Mouse (Mus musculus) limb, embryonic 11.5 days (tissue): ENCODE measurements around the gene Gm21698. TPM values are rescaled to one million over a fixed set of nuclear protein-coding genes. Genes with fewer than 3 reads are reported as not detected.
"Not testable (repeated sequence)": the region's sequence is repeated elsewhere in the genome, so short reads cannot be mapped to it uniquely, and the experiment has no call there.

ENCODE experiments used
- ATAC-seq: fragments of 200-750 bp; cut with Nextera tagmentation; 2 replicates; pipeline ENCODE4 v1.8.0; 2017; ENCODE audit warnings: low read depth; ENCODE audit not compliant: insufficient number of reproducible peaks, low FRiP score, low TSS enrichment
- DNase-seq: peaks from one replicate; pipeline ENCODE4 v3.0.0-alpha.2; 2015; ENCODE audit warnings: low spot score
- H3K27ac ChIP-seq: fragments of 300-500 bp; sonication (generic); replicated peaks from 2 replicates; pipeline ENCODE4 v1.5.1; 2014; ENCODE audit warnings: low read depth, mild to moderate bottlenecking, low read length
- H3K27me3 ChIP-seq: fragments of 300-500 bp; sonication (generic); 2 replicates; pipeline ENCODE4 v1.6.1; 2014; ENCODE audit warnings: mild to moderate bottlenecking, low read length, mixed read lengths; ENCODE audit not compliant: control insufficient read depth, insufficient read depth
- H3K36me3 ChIP-seq: fragments of 300-500 bp; sonication (generic); 2 replicates; pipeline ENCODE4 v1.6.1; 2014; ENCODE audit warnings: mild to moderate bottlenecking, low read length, moderate library complexity, mixed read lengths; ENCODE audit not compliant: control insufficient read depth, insufficient read depth
- H3K4me1 ChIP-seq: fragments of 300-500 bp; sonication (generic); 2 replicates; pipeline ENCODE4 v1.6.1; 2014; ENCODE audit warnings: low read length, mixed read lengths; ENCODE audit not compliant: control insufficient read depth, insufficient read depth
- H3K4me2 ChIP-seq: fragments of 300-500 bp; sonication (generic); 2 replicates; pipeline ENCODE4 v1.6.1; 2014; ENCODE audit warnings: low read depth, mild to moderate bottlenecking, moderate library complexity; ENCODE audit not compliant: severe bottlenecking
- H3K4me3 ChIP-seq: fragments of 300-500 bp; sonication (generic); 2 replicates; pipeline ENCODE4 v1.5.1; 2014; ENCODE audit warnings: low read depth, low read length
- H3K9ac ChIP-seq: fragments of 300-500 bp; sonication (generic); 2 replicates; pipeline ENCODE4 v1.6.1; 2014; ENCODE audit warnings: mild to moderate bottlenecking, low read length
- H3K9me3 ChIP-seq: fragments of 300-500 bp; sonication (generic); 2 replicates; pipeline ENCODE4 v1.6.1; 2016; ENCODE audit warnings: low read length; ENCODE audit not compliant: control insufficient read depth
- WGBS: fragments of 180-500 bp; shearing (Covaris S2); extraction: QIAGEN DNeasy Blood & Tissue Kit; methylation state at CpG from one replicate; pipeline ENCODE4 v1.1.7; 2014; 5-methylcytosine and 5-hydroxymethylcytosine counted together
- polyA plus RNA-seq: library from polyadenylated mRNA; unstranded; fragments of >200 nt; fragmentation: Nextera tagmentation; extraction: Ambion mirVana; gene quantifications from 2 replicates; pipeline ENCODE4 v1.2.1, GENCODE M21; 2014

Gm21698 gene
- polyA plus RNA-seq, 1 experiment from 2014 or later = not detected

DNA sequence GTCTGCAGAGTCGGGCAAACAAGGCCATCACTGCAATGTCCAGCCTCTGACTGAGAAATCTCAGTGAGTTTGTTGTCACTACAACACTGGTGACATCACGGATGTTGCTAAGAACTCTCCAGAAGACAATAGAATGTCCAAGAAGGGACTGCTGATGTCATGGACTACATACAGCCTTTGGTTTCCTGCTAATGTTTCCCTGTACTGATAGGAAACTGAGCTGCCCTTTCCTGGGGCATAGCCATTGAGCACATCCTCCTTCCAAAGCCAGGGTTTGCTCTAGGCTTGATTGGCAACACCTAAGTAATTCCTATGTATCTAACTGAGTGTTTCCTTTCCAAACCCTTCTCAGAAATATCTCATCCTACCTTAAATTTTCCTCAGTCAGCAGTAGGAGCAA, 34.1 kb downstream of the Gm21698 start, which contains the start of gene Gm21671:
Gene Gm21671, minus strand, starts transcription at position 101 of the 400 bp plus-strand sequence.
- H3K4me1 ChIP-seq, H3K4me2 ChIP-seq, H3K9me3 ChIP-seq, DNase-seq, H3K36me3 ChIP-seq, H3K4me3 ChIP-seq, H3K27me3 ChIP-seq, H3K9ac ChIP-seq, ATAC-seq, H3K27ac ChIP-seq: not testable (repeated sequence)
- 84% methylated on average over 2 of the region's 2 CpGs for WGBS

DNA sequence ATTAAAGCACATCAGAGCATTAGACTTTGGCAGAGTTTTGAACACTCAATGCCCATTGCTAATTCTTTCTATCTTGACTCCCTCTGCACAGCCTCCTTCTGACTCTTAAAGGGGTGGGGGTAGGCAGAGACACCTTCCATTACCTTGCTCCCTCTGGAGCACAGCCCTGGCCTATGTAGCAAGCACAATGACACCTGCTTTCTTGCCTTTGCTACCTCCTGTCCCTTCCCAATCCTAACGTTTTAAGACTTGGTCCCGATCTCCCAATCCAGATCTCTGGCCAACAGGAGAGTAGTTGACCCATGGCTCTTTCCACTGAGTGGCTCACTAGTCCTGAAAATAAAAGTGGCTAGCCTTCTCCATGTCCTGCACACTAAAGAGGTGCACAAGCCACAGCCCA, 43.1 kb downstream of the Gm21698 start:
- DNase-seq, H3K4me1 ChIP-seq: not testable (repeated sequence)

DNA sequence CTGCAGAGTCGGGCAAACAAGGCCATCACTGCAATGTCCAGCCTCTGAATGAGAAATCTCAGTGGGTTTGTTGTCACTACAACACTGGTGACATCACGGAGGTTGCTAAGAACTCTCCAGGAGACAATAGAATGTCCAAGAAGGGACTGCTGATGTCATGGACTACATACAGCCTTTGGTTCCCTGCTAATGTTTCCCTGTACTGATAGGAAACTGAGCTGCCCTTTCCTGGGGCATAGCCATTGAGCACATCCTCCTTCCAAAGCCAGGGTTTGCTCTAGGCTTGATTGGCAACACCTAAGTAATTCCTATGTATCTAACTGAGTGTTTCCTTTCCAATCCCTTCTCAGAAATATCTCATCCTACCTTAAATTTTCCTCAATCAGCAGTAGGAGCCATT, 46.2 kb downstream of the Gm21698 start, which contains the start of gene Gm21663:
Gene Gm21663, minus strand, starts transcription at position 101 of the 400 bp plus-strand sequence.
- H3K4me1 ChIP-seq, H3K9me3 ChIP-seq, H3K27me3 ChIP-seq, H3K9ac ChIP-seq, H3K4me2 ChIP-seq, H3K4me3 ChIP-seq, DNase-seq, ATAC-seq, H3K36me3 ChIP-seq, H3K27ac ChIP-seq: not testable (repeated sequence)
- WGBS = 54% methylated on average over 2 of the region's 2 CpGs

More for the DNA sequence above, 43.1 kb downstream of the Gm21698 start:
- H3K4me3 ChIP-seq, H3K27me3 ChIP-seq, H3K27ac ChIP-seq, H3K9me3 ChIP-seq, H3K9ac ChIP-seq, ATAC-seq, H3K4me2 ChIP-seq, H3K36me3 ChIP-seq: not testable (repeated sequence)
- WGBS = 76% methylated on average over 2 of the region's 2 CpGs

Other genes with a start within 250 kb of the Gm21698 start
- 3.2 and 3.5 TPM in 2 replicates for gene Actr3b, start 228.7 kb downstream of the Gm21698 start, polyA plus RNA-seq
- not detected in 2 replicates for gene Gm21663, start 46.3 kb downstream of the Gm21698 start, polyA plus RNA-seq
- gene Gm21671, start 34.2 kb downstream of the Gm21698 start, polyA plus RNA-seq = not detected in 2 replicates
- not detected in 2 replicates for gene Gm21680, start 16.0 kb downstream of the Gm21698 start, polyA plus RNA-seq
- gene Gm1979, start 16.1 kb upstream of the Gm21698 start, polyA plus RNA-seq = not detected in 2 replicates
- 0.11 TPM in 1 of 2 replicates, not detected in the other for gene Gm5862, start 34.3 kb upstream of the Gm21698 start, polyA plus RNA-seq
- 0.07 TPM in 1 of 2 replicates, not detected in the other for gene Speer4a, start 50.9 kb upstream of the Gm21698 start, polyA plus RNA-seq
- not detected in 2 replicates for gene Gm7347, start 69.9 kb upstream of the Gm21698 start, polyA plus RNA-seq
- gene Gm10471, start 100.6 kb upstream of the Gm21698 start, polyA plus RNA-seq = not detected in 2 replicates
- not detected in 2 replicates for gene 5031410I06Rik, start 116.7 kb upstream of the Gm21698 start, polyA plus RNA-seq
- gene Gm10220, start 132.8 kb upstream of the Gm21698 start, polyA plus RNA-seq = not detected in 2 replicates